Mouse (Mus musculus) urinary bladder, adult 2 months (tissue): ENCODE results near the gene Klk12. TPM values are rescaled to one million over a fixed set of nuclear protein-coding genes. Genes with fewer than 3 reads are reported as not detected.

ENCODE experiments used
- DNase-seq: peaks from one replicate; pipeline ENCODE4 v3.0.0; 2022; ENCODE audit warnings: low spot score
- polyA plus RNA-seq: library from polyadenylated mRNA; depleted of rRNA; stranded (reverse); fragments of >200 nt; gene quantifications from 2 replicates; pipeline ENCODE4 v1.2.3, GENCODE M21; 2012; rRNA removed

The Klk12 gene
- polyA plus RNA-seq, 1 experiment = not detected

GRCm38 (mm10) chr7:43796355-43796754 is 27.7 kb downstream of the Klk12 start:
- no peak for DNase-seq

GRCm38 (mm10) chr7:43797333-43797769 is 28.7 kb downstream of the Klk12 start, which contains the start of gene Klk8:
Gene Klk8 (plus strand): TSS chr7:43797577.
- no peak for DNase-seq

- no peak for DNase-seq
Observed at GRCm38 (mm10) chr7:43797844-43798462, 29.3 kb downstream of the Klk12 start.

GRCm38 (mm10) chr7:43799876-43800275 is 31.2 kb downstream of the Klk12 start:
- DNase-seq = no peak

GRCm38 (mm10) chr7:43810994-43811393 is 42.3 kb downstream of the Klk12 start, which contains the start of gene Klk7:
Gene Klk7 (plus strand): TSS chr7:43811294.
- no peak for DNase-seq

GRCm38 (mm10) chr7:43815211-43815610 is 46.5 kb downstream of the Klk12 start:
- DNase-seq = no peak

GRCm38 (mm10) chr7:43816746-43817145 is 48.0 kb downstream of the Klk12 start:
- DNase-seq = no peak

- DNase-seq = no peak
Observed at GRCm38 (mm10) chr7:43821581-43821980, 52.9 kb downstream of the Klk12 start.

Other genes starting within 250 kb of the Klk12 start
- 5.9 and 7.2 TPM in 2 replicates for gene Cd33, start 224.5 kb upstream of the Klk12 start, polyA plus RNA-seq
- gene Zfp658, start 206.6 kb upstream of the Klk12 start, polyA plus RNA-seq = 4.0 and 4.3 TPM in 2 replicates
- gene Zfp719, start 189.3 kb upstream of the Klk12 start, polyA plus RNA-seq = 6.8 and 7.1 TPM in 2 replicates
- gene Zfp819, start 161.7 kb upstream of the Klk12 start, polyA plus RNA-seq = 0.03 TPM in 1 of 2 replicates, not detected in the other
- not detected in 2 replicates for gene Ceacam18, start 134.2 kb upstream of the Klk12 start, polyA plus RNA-seq
- 1.4 and 2.3 TPM in 2 replicates for gene Siglece, start 108.7 kb upstream of the Klk12 start, polyA plus RNA-seq
- 9.7 and 10.2 TPM in 2 replicates for gene Ctu1, start 96.9 kb upstream of the Klk12 start, polyA plus RNA-seq
- 0.06 and 0.07 TPM in 2 replicates for gene Klk14, start 78.5 kb upstream of the Klk12 start, polyA plus RNA-seq
- gene Klk13, start 56.3 kb upstream of the Klk12 start, polyA plus RNA-seq = 0.36 and 0.83 TPM in 2 replicates
- 0.23 TPM in 1 of 2 replicates, not detected in the other for gene Klk11, start 5.7 kb downstream of the Klk12 start, polyA plus RNA-seq
- gene Klk10, start 12.1 kb downstream of the Klk12 start, polyA plus RNA-seq = 0.49 and 0.59 TPM in 2 replicates
- 0.04 TPM in 1 of 2 replicates, not detected in the other for gene Klk9, start 23.0 kb downstream of the Klk12 start, polyA plus RNA-seq
- 8.1 and 8.9 TPM in 2 replicates for gene Klk8, start 28.7 kb downstream of the Klk12 start, polyA plus RNA-seq
- gene Klk7, start 42.4 kb downstream of the Klk12 start, polyA plus RNA-seq = not detected in 2 replicates
- 0.30 TPM in 1 of 2 replicates, not detected in the other for gene Klk6, start 55.6 kb downstream of the Klk12 start, polyA plus RNA-seq
- not detected in 2 replicates for gene Klk5, start 73.1 kb downstream of the Klk12 start, polyA plus RNA-seq
- not detected in 2 replicates for gene Klk4, start 112.3 kb downstream of the Klk12 start, polyA plus RNA-seq
- not detected in 2 replicates for gene Klk15, start 164.8 kb downstream of the Klk12 start, polyA plus RNA-seq
- gene Klk1b8, start 181.8 kb downstream of the Klk12 start, polyA plus RNA-seq = not detected in 2 replicates
- not detected in 2 replicates for gene Klk1b1, start 197.9 kb downstream of the Klk12 start, polyA plus RNA-seq
- gene Klk1b9, start 207.2 kb downstream of the Klk12 start, polyA plus RNA-seq = not detected in 2 replicates
- gene Klk1b11, start 227.0 kb downstream of the Klk12 start, polyA plus RNA-seq = not detected in 2 replicates
- gene Klk1b26, start 243.3 kb downstream of the Klk12 start, polyA plus RNA-seq = not detected in 2 replicates